Mouse (Mus musculus) C2C12 (cell line): Measurements from ENCODE around the gene Smarcd2. TPM values are rescaled to one million over a fixed set of nuclear protein-coding genes. Genes with fewer than 3 reads are reported as not detected.

Experiments used
- H3K27me3 ChIP-seq: one replicate; pipeline ENCODE4 v1.6.1; 2011; ENCODE audit not compliant: control insufficient read depth, insufficient read depth, insufficient read length
- H3K36me3 ChIP-seq: one replicate; pipeline ENCODE4 v1.6.1; 2011; ENCODE audit not compliant: control insufficient read depth, insufficient read depth
- H3K4me3 ChIP-seq: one replicate; pipeline ENCODE4 v1.5.1; 2011; ENCODE audit warnings: mild to moderate bottlenecking, control low read depth; ENCODE audit not compliant: poor library complexity, insufficient read depth, severe bottlenecking
- H3K79me2 ChIP-seq: one replicate; pipeline ENCODE4 v1.6.1; 2011; ENCODE audit not compliant: control insufficient read depth, insufficient read depth
- H3K79me3 ChIP-seq: one replicate; pipeline ENCODE4 v1.6.1; 2011; ENCODE audit warnings: low read depth, control low read depth
- H3ac ChIP-seq: one replicate; pipeline ENCODE3; 2011; ENCODE audit warnings: low read depth; ENCODE audit not compliant: control insufficient read depth, insufficient read length
- CEBPB ChIP-seq: IDR thresholded peaks from one replicate; pipeline ENCODE4 v1.6.1; 2011; ENCODE audit warnings: low read depth, mild to moderate bottlenecking, control low read depth, moderate library complexity
- CTCF ChIP-seq: IDR thresholded peaks from one replicate; pipeline ENCODE4 v1.5.1; 2011; ENCODE audit not compliant: control insufficient read depth, insufficient read depth, insufficient read length
- FOSL1 ChIP-seq: IDR thresholded peaks from one replicate; pipeline ENCODE4 v1.8.0; 2011; ENCODE audit warnings: mild to moderate bottlenecking, low read length; ENCODE audit not compliant: poor library complexity, insufficient read depth, severe bottlenecking
- MAX ChIP-seq: IDR thresholded peaks from one replicate; pipeline ENCODE4 v1.6.1; 2011; ENCODE audit warnings: mild to moderate bottlenecking, control low read depth
- MYOD1 ChIP-seq: IDR thresholded peaks from one replicate; pipeline ENCODE4 v1.6.1; 2011; ENCODE audit warnings: low read depth; ENCODE audit not compliant: control insufficient read depth, insufficient read length
- MYOG ChIP-seq: IDR thresholded peaks from one replicate; pipeline ENCODE4 v1.6.1; 2011; ENCODE audit not compliant: control insufficient read depth, insufficient read length; ENCODE audit errors: extremely low read depth
- USF1 ChIP-seq: IDR thresholded peaks from one replicate; pipeline ENCODE4 v1.6.1; 2011; ENCODE audit warnings: low read depth, mild to moderate bottlenecking, control low read depth, moderate library complexity
- polyA plus RNA-seq: library from polyadenylated mRNA; unstranded; fragments of >200 nt; fragmentation: generic; extraction: Trizol; gene quantifications from one replicate; pipeline ENCODE4 v1.2.1, GENCODE M21; 2012; ENCODE audit warnings: missing spikeins

The Smarcd2 gene
- polyA plus RNA-seq, 1 experiment, result 49.5 TPM

DNA sequence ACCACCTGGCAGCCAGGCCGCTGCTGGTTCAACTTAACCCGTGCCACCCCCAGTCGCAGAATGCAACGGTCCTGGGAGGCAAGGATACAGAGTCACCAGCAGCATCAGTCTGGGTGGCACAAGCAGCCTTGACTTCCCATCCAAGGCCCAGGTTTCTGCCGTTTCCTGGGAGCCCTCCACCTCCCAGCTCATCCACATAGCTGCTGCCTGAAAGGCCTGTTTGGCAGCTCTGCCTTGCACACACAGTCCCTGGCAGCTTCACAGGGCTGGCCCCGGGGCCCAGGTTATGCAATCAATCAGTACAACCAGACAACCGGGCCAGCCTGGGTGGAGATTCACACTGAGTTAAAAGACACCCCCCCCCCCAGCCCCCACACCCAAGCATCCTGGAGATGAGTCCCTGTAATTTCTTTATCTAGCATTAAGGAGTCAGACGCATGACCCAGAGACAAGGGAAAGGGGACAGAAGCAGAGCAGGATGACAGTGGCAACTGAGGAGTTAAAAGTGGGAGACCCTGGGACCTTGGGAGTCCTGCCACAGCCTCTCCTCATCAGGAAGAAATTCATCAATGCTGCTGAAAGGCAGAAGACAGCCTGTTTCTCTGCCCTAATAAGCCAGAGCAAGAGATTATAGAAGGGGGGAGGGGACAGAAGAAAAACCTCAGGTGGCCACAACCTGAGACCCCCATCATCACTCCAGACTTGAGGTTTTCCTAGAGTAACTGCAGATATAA lies 4.3 kb downstream of the Smarcd2 start:
- H3K36me3 ChIP-seq, result peaks cover 43% of the 10 kb centered on the region
- H3K79me3 ChIP-seq, result peaks cover 32% of the 10 kb centered on the region
- no peaks in the 10 kb centered on the region for H3K27me3 ChIP-seq
- peaks cover 53% of the 10 kb centered on the region for H3K79me2 ChIP-seq
- no peak overlapping the region for H3K4me3 ChIP-seq
- no peak overlapping the region for H3ac ChIP-seq
- TF ChIP-seq USF1, result no peak
- no peak for TF ChIP-seq CTCF
- no peak for TF ChIP-seq CEBPB
- TF ChIP-seq MAX, result no peak
- no peak for TF ChIP-seq FOSL1
- TF ChIP-seq MYOG, result no peak
- no peak for TF ChIP-seq MYOD1

DNA sequence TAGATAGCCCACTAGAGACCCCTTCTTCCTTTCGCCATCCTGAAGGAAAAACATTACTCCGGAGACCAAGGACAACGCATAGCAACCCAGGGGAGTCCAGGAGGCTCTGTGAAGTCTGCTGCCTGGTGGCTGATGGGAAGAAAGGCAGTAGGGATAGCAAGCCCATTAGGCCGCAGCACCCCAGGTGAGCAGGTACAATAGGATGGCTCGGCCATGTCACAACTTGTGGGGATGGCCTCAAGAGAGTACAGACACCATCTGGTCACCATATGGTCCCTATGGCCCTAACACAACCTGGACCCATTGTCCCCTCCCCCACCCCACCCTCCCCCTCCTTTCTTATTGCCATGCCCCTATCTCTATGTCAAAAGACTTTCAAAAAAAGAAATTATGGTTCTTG lies 4.9 kb downstream of the Smarcd2 start:
- Histone ChIP-seq H3K4me3 (no peak overlapping the region), H3ac (no peak overlapping the region), H3K27me3 (no peaks in the 10 kb centered on the region), H3K36me3 (peaks cover 49% of the 10 kb centered on the region), H3K79me2 (peaks cover 53% of the 10 kb centered on the region), H3K79me3 (peaks cover 32% of the 10 kb centered on the region)
- TF ChIP-seq MAX (no peak), CTCF (no peak), CEBPB (no peak), FOSL1 (no peak), MYOG (no peak), USF1 (no peak), MYOD1 (no peak)

DNA sequence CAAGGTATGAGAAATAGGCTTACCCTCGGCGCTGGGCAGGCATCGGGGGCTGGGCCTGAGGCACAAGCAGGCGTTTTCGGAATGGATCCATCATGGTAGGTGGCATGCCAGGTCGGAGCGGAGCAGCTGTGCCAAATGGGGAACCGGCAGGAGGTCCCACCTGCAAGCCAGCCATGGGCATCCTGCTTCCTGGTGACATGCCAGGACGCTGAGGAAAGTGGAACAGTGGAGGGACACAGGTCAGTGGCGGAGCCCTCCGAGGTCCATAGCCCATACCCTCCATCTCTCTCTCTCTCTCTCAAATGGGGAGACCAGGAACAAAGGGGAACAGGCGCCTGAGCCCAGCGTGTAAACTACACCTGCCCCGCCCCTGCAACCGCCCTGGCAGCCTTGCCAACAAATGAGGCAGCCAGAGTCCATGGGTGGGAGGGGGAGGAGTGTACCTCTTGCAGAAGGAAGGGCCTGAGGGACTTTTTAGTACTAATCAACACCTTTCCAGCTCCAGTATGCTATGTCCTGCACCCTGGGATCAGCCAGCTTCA lies 5.4 kb downstream of the Smarcd2 start:
- Histone ChIP-seq H3K4me3 (no peak overlapping the region), H3K79me3 (peaks cover 32% of the 10 kb centered on the region), H3K36me3 (peaks cover 54% of the 10 kb centered on the region), H3K27me3 (no peaks in the 10 kb centered on the region), H3ac (no peak overlapping the region), H3K79me2 (peaks cover 51% of the 10 kb centered on the region)
- TF ChIP-seq FOSL1, result no peak
- TF ChIP-seq USF1, result no peak
- no peak for TF ChIP-seq CTCF
- no peak for TF ChIP-seq MAX
- TF ChIP-seq CEBPB, result no peak
- TF ChIP-seq MYOD1, result no peak
- no peak for TF ChIP-seq MYOG

DNA sequence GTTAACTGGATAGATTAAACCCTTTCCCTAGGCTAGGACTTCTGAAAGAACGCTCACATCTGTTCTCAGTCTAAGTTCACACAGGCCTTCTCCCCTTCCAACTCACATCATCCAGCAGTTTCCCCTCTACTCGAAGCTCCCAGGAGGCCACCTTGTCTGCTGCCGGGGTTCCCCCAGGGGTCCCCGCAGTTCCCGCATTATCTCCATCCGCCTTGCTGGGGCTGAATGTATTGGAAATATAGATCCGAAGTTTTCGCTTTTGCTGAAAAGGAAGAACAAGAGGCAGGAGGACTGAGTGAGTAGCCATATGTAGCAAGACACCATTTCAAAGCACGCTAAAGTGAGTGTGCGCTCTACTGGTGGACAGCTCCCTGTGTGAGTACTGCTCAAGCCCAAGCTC lies 6.3 kb downstream of the Smarcd2 start:
- Histone ChIP-seq H3K79me2 (peaks cover 45% of the 10 kb centered on the region), H3K79me3 (peaks cover 26% of the 10 kb centered on the region), H3K36me3 (peaks cover 63% of the 10 kb centered on the region), H3K4me3 (no peak overlapping the region), H3ac (no peak overlapping the region), H3K27me3 (no peaks in the 10 kb centered on the region)
- no peak for TF ChIP-seq USF1
- TF ChIP-seq MYOG, result no peak
- no peak for TF ChIP-seq MAX
- no peak for TF ChIP-seq FOSL1
- TF ChIP-seq MYOD1, result no peak
- no peak for TF ChIP-seq CEBPB
- no peak for TF ChIP-seq CTCF

DNA sequence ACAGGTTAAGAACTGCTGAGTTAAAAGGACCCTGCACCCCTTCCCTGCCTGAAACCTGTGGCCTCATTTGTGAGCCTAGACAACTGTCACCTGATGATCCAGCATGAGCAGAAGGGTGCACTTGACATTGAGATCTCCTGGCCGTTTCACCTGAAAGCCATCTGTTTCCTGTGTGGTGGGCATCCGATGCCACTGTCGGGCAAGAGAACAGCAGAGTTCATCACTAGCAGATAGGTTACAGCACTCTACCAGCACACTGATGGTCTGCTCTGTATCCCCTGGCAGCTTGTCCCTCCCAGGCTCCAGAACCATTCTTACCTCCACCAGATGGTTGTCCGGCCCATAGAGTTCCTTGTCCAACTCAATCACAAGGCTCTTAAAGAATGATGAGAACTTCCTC lies 7.2 kb downstream of the Smarcd2 start:
- Histone ChIP-seq H3ac (no peak overlapping the region), H3K79me2 (peaks cover 45% of the 10 kb centered on the region), H3K27me3 (no peaks in the 10 kb centered on the region), H3K4me3 (no peak overlapping the region), H3K79me3 (peaks cover 24% of the 10 kb centered on the region), H3K36me3 (peaks cover 72% of the 10 kb centered on the region)
- no peak for TF ChIP-seq CEBPB
- TF ChIP-seq FOSL1, result no peak
- no peak for TF ChIP-seq MYOG
- TF ChIP-seq CTCF, result no peak
- no peak for TF ChIP-seq MAX
- TF ChIP-seq MYOD1, result no peak
- TF ChIP-seq USF1, result no peak

DNA sequence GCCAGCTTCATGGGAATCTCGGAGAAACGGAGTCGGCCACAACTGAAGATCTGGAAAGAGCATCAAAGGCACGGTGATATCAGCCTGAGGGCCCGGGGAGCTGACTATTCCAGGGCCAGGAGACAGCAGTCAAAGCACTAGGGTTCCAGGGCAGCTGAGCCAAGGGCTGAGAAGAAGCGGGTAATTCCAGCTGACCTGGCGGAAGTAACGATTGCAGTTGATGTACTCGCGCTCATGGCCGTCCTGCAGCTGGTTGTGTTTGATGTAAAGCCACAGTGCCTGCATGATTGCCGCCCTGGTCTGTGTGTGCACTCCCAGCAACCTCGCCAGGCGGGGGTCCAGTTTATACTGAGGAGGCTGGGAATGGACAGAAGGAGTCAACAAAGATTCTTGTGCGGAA lies 7.8 kb downstream of the Smarcd2 start:
- Histone ChIP-seq H3ac (no peak overlapping the region), H3K79me2 (peaks cover 45% of the 10 kb centered on the region), H3K79me3 (peaks cover 23% of the 10 kb centered on the region), H3K4me3 (no peak overlapping the region), H3K36me3 (peaks cover 74% of the 10 kb centered on the region), H3K27me3 (no peaks in the 10 kb centered on the region)
- TF ChIP-seq MYOG (no peak), CTCF (no peak), USF1 (no peak), MYOD1 (no peak), MAX (no peak), CEBPB (no peak), FOSL1 (no peak)
